Mouse (Mus musculus): ENCODE results near the gene Cacna2d3. TPM values are rescaled to one million over a fixed set of nuclear protein-coding genes. Genes with fewer than 3 reads are reported as not detected.

Gene Cacna2d3
- total and polyA plus RNA-seq, 3 experiments, result 0.61 to 0.78 (median 0.70) TPM

- peak overlapping the region; percentile 42 for H3K27ac ChIP-seq
- DNase-seq, result no peak
Observed at GRCm38 (mm10) chr14:29029896-29030420, 691.7 kb downstream of the Cacna2d3 start.

GRCm38 (mm10) chr14:29029107-29029469, 692.6 kb downstream of the Cacna2d3 start:
- Histone ChIP-seq H3K9ac (ENCODE audit: low read depth, low read length) (no peak overlapping the region), H3K27me3 (ENCODE audit: control insufficient read depth, insufficient read depth, low read length) (no peaks in the 10 kb centered on the region), H3K4me3 (no peak overlapping the region), H3K79me2 (replicated peaks; ENCODE audit: control insufficient read depth, insufficient read depth, low read length) (no peaks in the 10 kb centered on the region), H3K4me1 (ENCODE audit: control insufficient read depth, insufficient read depth, low read length) (no peaks in the 10 kb centered on the region; the same call in none of the 2 replicates), H3K27ac (no peak overlapping the region), H3K36me3 (ENCODE audit: control insufficient read depth, insufficient read depth, low read length) (no peaks in the 10 kb centered on the region; the same call in 1 of the 2 replicates)
- WGBS, result 81% methylated on average over 2 of the region's 2 CpGs
- TF ChIP-seq CTCF (IDR thresholded peaks at IDR 0.05), result no peak
- TF ChIP-seq POLR2A (IDR thresholded peaks at IDR 0.05; ENCODE audit: insufficient read depth, low read depth, low read length), result no peak
- TF ChIP-seq EP300 (IDR thresholded peaks at IDR 0.05; ENCODE audit: insufficient read depth, low read depth, low read length), result no peak
- intact Hi-C loops (cut with DNase I), result no loop called here
- no peak for DNase-seq

More at GRCm38 (mm10) chr14:29029896-29030420, 691.7 kb downstream of the Cacna2d3 start:
- Histone ChIP-seq H3K9ac (ENCODE audit: low read depth, low read length) (no peak overlapping the region), H3K4me3 (no peak overlapping the region), H3K36me3 (ENCODE audit: control insufficient read depth, insufficient read depth, low read length) (no peaks in the 10 kb centered on the region; the same call in 1 of the 2 replicates), H3K27me3 (ENCODE audit: control insufficient read depth, insufficient read depth, low read length) (no peaks in the 10 kb centered on the region), H3K4me1 (ENCODE audit: control insufficient read depth, insufficient read depth, low read length) (no peaks in the 10 kb centered on the region; the same call in none of the 2 replicates), H3K79me2 (replicated peaks; ENCODE audit: control insufficient read depth, insufficient read depth, low read length) (no peaks in the 10 kb centered on the region)
- WGBS, result 64% methylated on average over 11 of the region's 11 CpGs
- TF ChIP-seq CTCF (IDR thresholded peaks at IDR 0.05) (no peak), EP300 (IDR thresholded peaks at IDR 0.05; ENCODE audit: insufficient read depth, low read depth, low read length) (no peak), POLR2A (IDR thresholded peaks at IDR 0.05; ENCODE audit: insufficient read depth, low read depth, low read length) (no peak)
- intact Hi-C loops (cut with DNase I), result no loop called here

GRCm38 (mm10) chr14:29028391-29029106, 693.1 kb downstream of the Cacna2d3 start:
- no peak for TF ChIP-seq EP300 (IDR thresholded peaks at IDR 0.05; ENCODE audit: insufficient read depth, low read depth, low read length)
- TF ChIP-seq POLR2A (IDR thresholded peaks at IDR 0.05; ENCODE audit: insufficient read depth, low read depth, low read length), result no peak
- no peak for TF ChIP-seq CTCF (IDR thresholded peaks at IDR 0.05)
- 71% methylated on average over 6 of the region's 6 CpGs for WGBS
- H3K4me1 ChIP-seq (ENCODE audit: control insufficient read depth, insufficient read depth, low read length), result no peaks in the 10 kb centered on the region; the same call in none of the 2 replicates
- H3K9ac ChIP-seq (ENCODE audit: low read depth, low read length), result no peak overlapping the region
- no peaks in the 10 kb centered on the region for H3K27me3 ChIP-seq (ENCODE audit: control insufficient read depth, insufficient read depth, low read length)
- no peaks in the 10 kb centered on the region for H3K79me2 ChIP-seq (replicated peaks; ENCODE audit: control insufficient read depth, insufficient read depth, low read length)
- H3K4me3 ChIP-seq, result no peak overlapping the region
- no peak for DNase-seq
- no peaks in the 10 kb centered on the region; the same call in 1 of the 2 replicates for H3K36me3 ChIP-seq (ENCODE audit: control insufficient read depth, insufficient read depth, low read length)
- intact Hi-C loops (cut with DNase I), result no loop called here
- H3K27ac ChIP-seq, result no peak overlapping the region

- Histone ChIP-seq H3K27me3 (ENCODE audit: control insufficient read depth, insufficient read depth, low read length) (no peaks in the 10 kb centered on the region), H3K79me2 (replicated peaks; ENCODE audit: control insufficient read depth, insufficient read depth, low read length) (no peaks in the 10 kb centered on the region), H3K4me3 (no peak overlapping the region), H3K27ac (no peak overlapping the region; the same call in 1 of the 2 replicates), H3K4me1 (ENCODE audit: control insufficient read depth, insufficient read depth, low read length) (no peaks in the 10 kb centered on the region; the same call in none of the 2 replicates), H3K36me3 (ENCODE audit: control insufficient read depth, insufficient read depth, low read length) (no peaks in the 10 kb centered on the region; the same call in 1 of the 2 replicates), H3K9ac (ENCODE audit: low read depth, low read length) (no peak overlapping the region)
- intact Hi-C loops (cut with DNase I), result no loop called here
- WGBS, result 77% methylated on average over 5 of the region's 5 CpGs
- no peak for DNase-seq
- TF ChIP-seq CTCF (IDR thresholded peaks at IDR 0.05) (no peak), POLR2A (IDR thresholded peaks at IDR 0.05; ENCODE audit: insufficient read depth, low read depth, low read length) (no peak), EP300 (IDR thresholded peaks at IDR 0.05; ENCODE audit: insufficient read depth, low read depth, low read length) (no peak)
Observed at GRCm38 (mm10) chr14:29027276-29027675, 694.4 kb downstream of the Cacna2d3 start.

GRCm38 (mm10) chr14:29025335-29025734, 696.3 kb downstream of the Cacna2d3 start:
- H3K4me3 ChIP-seq, result no peak overlapping the region
- H3K36me3 ChIP-seq (ENCODE audit: control insufficient read depth, insufficient read depth, low read length), result no peaks in the 10 kb centered on the region; the same call in 1 of the 2 replicates
- peak overlapping the region; percentile 5 for H3K27ac ChIP-seq
- H3K79me2 ChIP-seq (replicated peaks; ENCODE audit: control insufficient read depth, insufficient read depth, low read length), result no peaks in the 10 kb centered on the region
- H3K4me1 ChIP-seq (ENCODE audit: control insufficient read depth, insufficient read depth, low read length), result no peaks in the 10 kb centered on the region; the same call in 1 of the 2 replicates
- intact Hi-C loops (cut with DNase I), result no loop called here
- no peaks in the 10 kb centered on the region for H3K27me3 ChIP-seq (ENCODE audit: control insufficient read depth, insufficient read depth, low read length)
- H3K9ac ChIP-seq (ENCODE audit: low read depth, low read length), result no peak overlapping the region
- TF ChIP-seq POLR2A (IDR thresholded peaks at IDR 0.05; ENCODE audit: insufficient read depth, low read depth, low read length), result no peak
- no peak for TF ChIP-seq CTCF (IDR thresholded peaks at IDR 0.05)
- TF ChIP-seq EP300 (IDR thresholded peaks at IDR 0.05; ENCODE audit: insufficient read depth, low read depth, low read length), result no peak
- no peak for DNase-seq
- WGBS, result 71% methylated on average over 6 of the region's 6 CpGs

- Histone ChIP-seq H3K4me1 (ENCODE audit: control insufficient read depth, insufficient read depth, low read length) (no peaks in the 10 kb centered on the region), H3K9ac (ENCODE audit: low read depth, low read length) (no peak overlapping the region), H3K27me3 (ENCODE audit: control insufficient read depth, insufficient read depth, low read length) (no peaks in the 10 kb centered on the region), H3K27ac (peak overlapping the region; percentile 84), H3K79me2 (replicated peaks; ENCODE audit: control insufficient read depth, insufficient read depth, low read length) (no peaks in the 10 kb centered on the region), H3K36me3 (ENCODE audit: control insufficient read depth, insufficient read depth, low read length) (no peaks in the 10 kb centered on the region), H3K4me3 (no peak overlapping the region)
- TF ChIP-seq EP300 (IDR thresholded peaks at IDR 0.05; ENCODE audit: insufficient read depth, low read depth, low read length), result no peak
- TF ChIP-seq CTCF (IDR thresholded peaks at IDR 0.05), result no peak
- TF ChIP-seq POLR2A (IDR thresholded peaks at IDR 0.05; ENCODE audit: insufficient read depth, low read depth, low read length), result no peak
- intact Hi-C loops (cut with DNase I), result no loop called here
- DNase-seq, result peak; percentile 48 to 55
- 84% methylated on average over 4 of the region's 4 CpGs for WGBS
Observed at GRCm38 (mm10) chr14:29023246-29023645, 698.4 kb downstream of the Cacna2d3 start.
